Mouse (Mus musculus): Measurements from ENCODE around the gene Cdk8. TPM values are rescaled to one million over a fixed set of nuclear protein-coding genes. Genes with fewer than 3 reads are reported as not detected.
A peak's percentile ranks its signal among the peaks of the same experiment; 100 is the strongest.

Gene Cdk8
- polyA plus RNA-seq, 1 experiment, result 34.5 TPM

DNA sequence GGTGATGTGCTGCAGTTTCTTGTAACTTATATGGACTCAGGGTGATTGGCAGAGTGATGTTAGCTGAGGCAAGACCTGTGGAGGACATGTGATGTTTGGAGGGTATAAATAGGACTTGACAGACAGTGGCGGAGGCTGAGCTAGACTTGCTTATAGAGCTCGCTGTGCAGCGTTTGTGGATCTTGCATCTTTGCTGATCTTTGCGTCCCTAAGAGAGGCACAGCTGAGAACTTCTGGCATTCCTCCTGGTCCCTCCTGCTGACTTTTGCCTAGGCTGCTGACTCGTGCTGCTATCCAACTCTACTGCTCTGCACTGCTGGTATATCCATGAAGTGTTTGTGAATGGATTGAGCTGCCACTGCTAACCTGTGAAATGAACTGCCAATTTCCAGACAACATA is 22.6 kb downstream of the Cdk8 start:
- Histone ChIP-seq H3K4me3 (ENCODE audit: insufficient read depth, low read depth, low read length) (no peak overlapping the region), H3K27ac (ENCODE audit: insufficient read depth, low read depth, low read length) (no peak overlapping the region), H3K27me3 (replicated peaks; ENCODE audit: control insufficient read depth, insufficient read depth, low read length) (no peaks in the 10 kb centered on the region), H3K36me3 (ENCODE audit: control insufficient read depth, insufficient read depth, low read length) (no peaks in the 10 kb centered on the region), H3K4me1 (ENCODE audit: control insufficient read depth, insufficient read depth, low read length) (peaks cover 11% of the 10 kb centered on the region; the same call in 1 of the 2 replicates)
- TF ChIP-seq POLR2A (IDR thresholded peaks at IDR 0.05; ENCODE audit: low read depth, low read length), result no peak
- no peak for TF ChIP-seq CTCF (conservative IDR thresholded peaks at IDR 0.05; ENCODE audit: insufficient read depth, insufficient read length, low read depth, low read length)
- peak; percentile 35 for DNase-seq
- WGBS, result 58% methylated on average over 5 of the region's 5 CpGs

DNA sequence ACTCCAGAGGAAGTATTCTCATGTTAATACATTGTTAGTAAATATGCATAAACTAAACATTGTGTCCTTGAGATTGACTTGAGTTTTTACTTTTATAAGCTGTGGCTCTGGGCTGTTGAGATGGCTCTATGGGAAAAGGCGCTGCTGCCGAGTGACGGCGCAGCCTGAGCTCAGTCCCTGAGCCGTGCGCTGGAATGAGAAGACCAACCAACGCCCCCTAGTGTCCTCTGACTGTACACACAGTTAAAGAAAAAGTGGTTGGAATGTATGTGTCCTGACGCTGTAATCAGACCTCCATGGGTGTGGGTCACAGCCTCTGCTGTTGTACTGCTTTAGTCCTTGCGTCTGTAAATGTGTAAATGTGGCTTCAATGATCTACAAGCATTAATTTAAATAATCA is 29.0 kb downstream of the Cdk8 start:
- TF ChIP-seq POLR2A (IDR thresholded peaks at IDR 0.05; ENCODE audit: low read depth, low read length) (no peak), CTCF (conservative IDR thresholded peaks at IDR 0.05; ENCODE audit: insufficient read depth, insufficient read length, low read depth, low read length) (peak; percentile 72)
- Histone ChIP-seq H3K36me3 (ENCODE audit: control insufficient read depth, insufficient read depth, low read length) (no peaks in the 10 kb centered on the region), H3K4me3 (ENCODE audit: insufficient read depth, low read depth, low read length) (no peak overlapping the region), H3K4me1 (ENCODE audit: control insufficient read depth, insufficient read depth, low read length) (no peaks in the 10 kb centered on the region; the same call in 1 of the 2 replicates), H3K27ac (ENCODE audit: insufficient read depth, low read depth, low read length) (no peak overlapping the region), H3K27me3 (replicated peaks; ENCODE audit: control insufficient read depth, insufficient read depth, low read length) (no peaks in the 10 kb centered on the region)
- 67% methylated on average over 9 of the region's 9 CpGs for WGBS
- DNase-seq, result peak; percentile 41

DNA sequence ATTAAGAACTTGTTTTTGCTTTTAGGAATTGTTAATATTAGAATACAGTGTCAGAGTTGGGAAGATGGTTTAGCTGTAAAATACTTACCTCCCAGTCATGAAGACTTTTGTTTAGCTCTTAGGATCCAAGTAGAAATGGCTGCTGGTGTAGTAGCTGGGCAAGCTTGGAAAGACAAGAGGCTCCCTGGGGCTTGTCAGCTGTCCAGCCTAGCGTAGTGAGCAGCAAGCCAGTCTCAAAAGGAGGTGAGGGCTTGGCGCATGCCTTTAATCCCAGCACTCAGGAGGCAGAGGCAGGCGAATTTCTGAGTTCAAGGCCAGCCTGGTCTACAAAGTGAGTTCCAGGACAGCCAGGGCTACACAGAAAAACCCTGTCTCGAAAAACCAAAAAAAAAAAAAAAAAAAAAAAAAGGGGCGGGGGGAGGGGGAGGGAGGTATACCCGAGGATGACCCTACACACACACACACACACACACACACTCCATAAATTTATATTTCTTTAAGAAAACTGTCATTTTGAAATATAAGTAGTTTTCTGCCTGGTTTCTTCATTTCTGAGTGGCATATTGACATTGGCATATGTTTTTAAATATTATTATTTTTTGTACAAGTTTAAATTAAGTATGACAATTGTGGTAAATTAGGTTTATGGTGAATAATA is 35.0 kb downstream of the Cdk8 start:
- no peak for DNase-seq
- 73% methylated on average over 4 of the region's 6 CpGs for WGBS
- H3K4me3 ChIP-seq (ENCODE audit: insufficient read depth, low read depth, low read length), result no peak overlapping the region
- H3K36me3 ChIP-seq (ENCODE audit: control insufficient read depth, insufficient read depth, low read length), result no peaks in the 10 kb centered on the region
- peaks cover 7% of the 10 kb centered on the region for H3K4me1 ChIP-seq (ENCODE audit: control insufficient read depth, insufficient read depth, low read length)
- no peaks in the 10 kb centered on the region for H3K27me3 ChIP-seq (replicated peaks; ENCODE audit: control insufficient read depth, insufficient read depth, low read length)
- no peak overlapping the region for H3K27ac ChIP-seq (ENCODE audit: insufficient read depth, low read depth, low read length)
- TF ChIP-seq POLR2A (IDR thresholded peaks at IDR 0.05; ENCODE audit: low read depth, low read length), result no peak
- TF ChIP-seq CTCF (conservative IDR thresholded peaks at IDR 0.05; ENCODE audit: insufficient read depth, insufficient read length, low read depth, low read length), result no peak

DNA sequence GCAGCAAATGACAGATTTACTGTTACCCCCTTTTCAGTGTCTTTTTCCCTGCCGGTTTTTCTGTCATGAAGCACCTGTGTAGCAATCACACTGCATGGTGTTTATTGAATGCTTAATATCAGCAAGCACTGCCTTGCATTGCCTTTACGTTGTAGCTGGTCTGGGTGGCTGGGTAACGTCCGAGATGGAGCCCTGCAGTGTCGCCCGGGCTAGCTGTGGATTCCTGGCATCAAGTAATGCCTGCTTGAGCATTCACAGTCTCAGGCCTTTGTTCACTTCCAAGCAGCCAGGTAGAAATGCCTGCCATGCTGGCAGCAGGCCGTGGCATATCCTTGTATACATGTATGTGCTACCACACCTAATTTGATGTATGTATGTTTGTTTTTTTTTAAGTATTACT is 36.7 kb downstream of the Cdk8 start:
- peaks cover 7% of the 10 kb centered on the region for H3K4me1 ChIP-seq (ENCODE audit: control insufficient read depth, insufficient read depth, low read length)
- no peak for DNase-seq
- 79% methylated on average over 7 of the region's 7 CpGs for WGBS
- TF ChIP-seq POLR2A (IDR thresholded peaks at IDR 0.05; ENCODE audit: low read depth, low read length) (no peak), CTCF (conservative IDR thresholded peaks at IDR 0.05; ENCODE audit: insufficient read depth, insufficient read length, low read depth, low read length) (no peak)
- no peaks in the 10 kb centered on the region for H3K27me3 ChIP-seq (replicated peaks; ENCODE audit: control insufficient read depth, insufficient read depth, low read length)
- H3K36me3 ChIP-seq (ENCODE audit: control insufficient read depth, insufficient read depth, low read length), result no peaks in the 10 kb centered on the region; the same call in 1 of the 2 replicates
- H3K27ac ChIP-seq (ENCODE audit: insufficient read depth, low read depth, low read length), result no peak overlapping the region
- H3K4me3 ChIP-seq (ENCODE audit: insufficient read depth, low read depth, low read length), result no peak overlapping the region

DNA sequence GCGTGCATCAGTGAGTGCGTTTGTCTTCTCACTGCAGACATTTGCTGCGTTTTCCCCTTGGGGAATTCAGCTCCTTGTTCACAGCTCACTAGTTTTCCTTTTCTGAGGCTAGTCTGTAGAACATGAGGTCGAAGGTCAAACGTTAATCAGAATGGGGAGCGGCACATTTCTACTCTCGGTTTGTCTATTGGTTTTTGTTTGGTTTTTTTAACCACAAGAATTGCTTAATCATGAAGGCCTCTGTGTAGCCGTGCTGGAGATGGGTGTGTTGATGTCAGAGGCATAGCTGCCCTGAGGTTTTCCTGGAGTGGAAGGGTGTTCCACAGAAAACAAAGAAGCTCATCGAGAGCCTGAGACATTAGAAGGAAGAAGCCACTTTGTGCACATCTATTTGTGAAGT is 39.6 kb downstream of the Cdk8 start:
- no peak overlapping the region for H3K4me3 ChIP-seq (ENCODE audit: insufficient read depth, low read depth, low read length)
- peak; percentile 73 for DNase-seq
- 0 out of 2 replicates have a peak overlapping the region, but pooled peaks have one; percentile 40 for H3K27ac ChIP-seq (ENCODE audit: insufficient read depth, low read depth, low read length)
- TF ChIP-seq CTCF (conservative IDR thresholded peaks at IDR 0.05; ENCODE audit: insufficient read depth, insufficient read length, low read depth, low read length), result no peak
- TF ChIP-seq POLR2A (IDR thresholded peaks at IDR 0.05; ENCODE audit: low read depth, low read length), result no peak
- no peaks in the 10 kb centered on the region; the same call in 1 of the 2 replicates for H3K36me3 ChIP-seq (ENCODE audit: control insufficient read depth, insufficient read depth, low read length)
- H3K4me1 ChIP-seq (ENCODE audit: control insufficient read depth, insufficient read depth, low read length), result peaks cover 7% of the 10 kb centered on the region
- WGBS, result 53% methylated on average over 9 of the region's 9 CpGs
- H3K27me3 ChIP-seq (replicated peaks; ENCODE audit: control insufficient read depth, insufficient read depth, low read length), result no peaks in the 10 kb centered on the region

DNA sequence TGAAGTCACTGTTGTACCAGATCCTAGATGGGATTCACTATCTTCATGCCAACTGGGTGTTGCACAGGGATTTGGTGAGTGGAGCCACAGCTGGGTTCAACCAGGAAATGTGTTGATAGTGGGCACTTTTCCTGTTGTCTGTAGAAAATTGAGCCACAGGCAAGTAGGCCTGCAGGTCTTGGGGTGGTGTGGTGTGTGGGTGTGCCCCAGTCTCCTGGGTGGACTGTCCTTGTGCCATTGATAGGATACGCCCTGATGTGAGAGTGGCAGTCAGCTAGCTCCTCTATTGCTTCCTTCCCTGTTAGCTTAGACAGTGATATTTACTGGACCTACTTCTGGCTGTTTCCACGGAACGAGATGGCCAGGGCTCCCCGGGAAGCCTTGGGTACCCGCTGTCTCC is 40.6 kb downstream of the Cdk8 start:
- no peak overlapping the region for H3K27ac ChIP-seq (ENCODE audit: insufficient read depth, low read depth, low read length)
- H3K4me3 ChIP-seq (ENCODE audit: insufficient read depth, low read depth, low read length), result no peak overlapping the region
- H3K27me3 ChIP-seq (replicated peaks; ENCODE audit: control insufficient read depth, insufficient read depth, low read length), result no peaks in the 10 kb centered on the region
- H3K4me1 ChIP-seq (ENCODE audit: control insufficient read depth, insufficient read depth, low read length), result peaks cover 7% of the 10 kb centered on the region
- no peak for TF ChIP-seq POLR2A (IDR thresholded peaks at IDR 0.05; ENCODE audit: low read depth, low read length)
- no peak for DNase-seq
- H3K36me3 ChIP-seq (ENCODE audit: control insufficient read depth, insufficient read depth, low read length), result no peaks in the 10 kb centered on the region; the same call in none of the 2 replicates
- WGBS, result 96% methylated on average over 5 of the region's 5 CpGs

DNA sequence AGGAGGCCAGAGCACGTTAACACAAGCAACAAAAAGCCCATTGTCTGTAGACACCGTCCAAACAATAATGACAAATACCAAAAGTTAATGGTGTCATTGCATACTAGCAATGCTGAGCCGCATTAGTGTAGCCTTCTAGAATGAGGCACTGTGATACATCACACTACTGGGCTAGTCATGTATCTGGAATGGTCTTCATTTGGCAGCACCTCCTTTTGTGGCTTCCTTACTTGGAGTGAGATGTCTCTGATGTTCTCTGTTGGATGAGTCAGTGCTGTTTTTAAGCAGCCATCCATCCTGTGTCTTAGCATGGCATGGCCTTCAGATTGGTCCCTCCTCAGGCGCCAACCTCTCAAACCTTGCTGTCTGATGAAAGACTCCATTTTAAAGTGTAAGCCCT is 42.1 kb downstream of the Cdk8 start:
- no peak for DNase-seq
- peaks cover 9% of the 10 kb centered on the region for H3K4me1 ChIP-seq (ENCODE audit: control insufficient read depth, insufficient read depth, low read length)
- 96% methylated on average over 4 of the region's 4 CpGs for WGBS
- no peak overlapping the region for H3K4me3 ChIP-seq (ENCODE audit: insufficient read depth, low read depth, low read length)
- TF ChIP-seq POLR2A (IDR thresholded peaks at IDR 0.05; ENCODE audit: low read depth, low read length) (no peak), CTCF (conservative IDR thresholded peaks at IDR 0.05; ENCODE audit: insufficient read depth, insufficient read length, low read depth, low read length) (no peak)
- no peaks in the 10 kb centered on the region; the same call in none of the 2 replicates for H3K36me3 ChIP-seq (ENCODE audit: control insufficient read depth, insufficient read depth, low read length)
- H3K27ac ChIP-seq (ENCODE audit: insufficient read depth, low read depth, low read length), result no peak overlapping the region
- H3K27me3 ChIP-seq (replicated peaks; ENCODE audit: control insufficient read depth, insufficient read depth, low read length), result no peaks in the 10 kb centered on the region

Data from kidney, adult 2 months (tissue).